Mouse (Mus musculus) B cell, adult 2 months (primary cell): ENCODE measurements around the gene Gmcl1.

Experiments used
- DNase-seq, 2 experiments: peaks; one replicate each; pipeline ENCODE4 v3.0.0; 2022

The Gmcl1 gene

GRCm38 (mm10) chr6:86733183-86733876, at the start of gene Gmcl1:
Gene Gmcl1 (minus strand): TSS chr6:86733383.
- peak; percentile 92 to 93 for DNase-seq

GRCm38 (mm10) chr6:86782342-86782741, 49.2 kb upstream of the Gmcl1 start:
- no peak for DNase-seq

GRCm38 (mm10) chr6:86781361-86781957, 48.3 kb upstream of the Gmcl1 start:
- no peak for DNase-seq

- no peak for DNase-seq
Observed at GRCm38 (mm10) chr6:86778910-86779594, 45.9 kb upstream of the Gmcl1 start.

- no peak for DNase-seq
Observed at GRCm38 (mm10) chr6:86777181-86777580, 44.0 kb upstream of the Gmcl1 start.

- no peak for DNase-seq
Observed at GRCm38 (mm10) chr6:86776706-86777071, 43.5 kb upstream of the Gmcl1 start.

GRCm38 (mm10) chr6:86776001-86776705, 43.0 kb upstream of the Gmcl1 start:
- DNase-seq = no peak

GRCm38 (mm10) chr6:86774937-86775336, 41.8 kb upstream of the Gmcl1 start:
- DNase-seq = no peak

- DNase-seq = no peak
Observed at GRCm38 (mm10) chr6:86773830-86774229, 40.6 kb upstream of the Gmcl1 start.

- no peak for DNase-seq
Observed at GRCm38 (mm10) chr6:86772631-86773030, 39.4 kb upstream of the Gmcl1 start.

GRCm38 (mm10) chr6:86768938-86769337, 35.8 kb upstream of the Gmcl1 start:
- DNase-seq = no peak

- DNase-seq = no peak
Observed at GRCm38 (mm10) chr6:86768186-86768776, 35.1 kb upstream of the Gmcl1 start.

GRCm38 (mm10) chr6:86767465-86767864, 34.3 kb upstream of the Gmcl1 start:
- no peak for DNase-seq

GRCm38 (mm10) chr6:86765637-86766059, 32.5 kb upstream of the Gmcl1 start:
- peak; percentile 27 to 30 for DNase-seq

GRCm38 (mm10) chr6:86754105-86754863, 21.1 kb upstream of the Gmcl1 start:
- no peak for DNase-seq

- DNase-seq = no peak
Observed at GRCm38 (mm10) chr6:86752843-86753485, 19.8 kb upstream of the Gmcl1 start.

- DNase-seq = no peak
Observed at GRCm38 (mm10) chr6:86750961-86751360, 17.8 kb upstream of the Gmcl1 start.

GRCm38 (mm10) chr6:86749817-86750216, 16.6 kb upstream of the Gmcl1 start:
- DNase-seq = no peak

GRCm38 (mm10) chr6:86747171-86747570, 14.0 kb upstream of the Gmcl1 start:
- peak; percentile 65 to 66 for DNase-seq

- no peak for DNase-seq
Observed at GRCm38 (mm10) chr6:86740652-86741051, 7.5 kb upstream of the Gmcl1 start.

GRCm38 (mm10) chr6:86736830-86737229, 3.6 kb upstream of the Gmcl1 start:
- no peak for DNase-seq

GRCm38 (mm10) chr6:86736313-86736712, 3.1 kb upstream of the Gmcl1 start:
- DNase-seq = no peak
